Mouse (Mus musculus) lung, postnatal 0 days (tissue): ENCODE measurements around the gene Efcab11.

Source experiments
- CTCF ChIP-seq: IDR thresholded peaks from 2 replicates; pipeline ENCODE4 v1.5.1; 2016; ENCODE audit warnings: antibody characterized with exemption, mild to moderate bottlenecking
- EP300 ChIP-seq: IDR thresholded peaks from 2 replicates; pipeline ENCODE4 v1.6.1; 2016; ENCODE audit warnings: antibody characterized with exemption, mild to moderate bottlenecking, control low read depth

DNA sequence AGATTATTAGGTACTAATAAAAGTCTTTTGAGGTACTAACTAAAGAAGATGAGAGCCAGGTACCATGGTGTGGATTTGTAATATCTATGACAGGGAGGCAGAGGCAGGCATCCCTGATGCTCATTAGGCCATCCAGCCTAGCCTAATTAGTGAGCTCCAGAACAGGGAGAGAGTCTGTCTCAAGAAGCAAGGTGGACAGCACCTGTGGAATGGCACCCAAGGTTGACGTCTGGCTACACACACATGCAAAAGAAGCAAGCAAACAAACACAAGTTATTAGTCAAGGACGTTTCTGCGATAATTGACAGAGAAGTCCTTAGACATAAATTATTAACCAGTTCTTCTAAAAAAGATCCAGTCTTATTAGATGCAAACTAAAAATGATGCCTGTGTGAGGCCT, 114.6 kb downstream of the Efcab11 start:
- TF ChIP-seq EP300 (no peak), CTCF (no peak)
